Mouse (Mus musculus) liver, postnatal 0 days (tissue): Measurements from ENCODE around the gene Apol7e.

ENCODE experiments used
- CTCF ChIP-seq: sonication (generic); IDR thresholded peaks from 2 replicates; pipeline ENCODE4 v1.5.1; 2016; ENCODE audit warnings: antibody characterized with exemption, low read depth
- EP300 ChIP-seq: IDR thresholded peaks from 2 replicates; pipeline ENCODE4 v1.6.1; 2016; ENCODE audit warnings: antibody characterized with exemption, low read depth, mild to moderate bottlenecking

- TF ChIP-seq CTCF (peak; percentile 55), EP300 (no peak)
Observed at GRCm38 (mm10) chr15:77757586-77758226, 59.0 kb downstream of the Apol7e start.
